8 mouse cellular contexts compared by ENCODE assay signal in the genomic region with DNA sequence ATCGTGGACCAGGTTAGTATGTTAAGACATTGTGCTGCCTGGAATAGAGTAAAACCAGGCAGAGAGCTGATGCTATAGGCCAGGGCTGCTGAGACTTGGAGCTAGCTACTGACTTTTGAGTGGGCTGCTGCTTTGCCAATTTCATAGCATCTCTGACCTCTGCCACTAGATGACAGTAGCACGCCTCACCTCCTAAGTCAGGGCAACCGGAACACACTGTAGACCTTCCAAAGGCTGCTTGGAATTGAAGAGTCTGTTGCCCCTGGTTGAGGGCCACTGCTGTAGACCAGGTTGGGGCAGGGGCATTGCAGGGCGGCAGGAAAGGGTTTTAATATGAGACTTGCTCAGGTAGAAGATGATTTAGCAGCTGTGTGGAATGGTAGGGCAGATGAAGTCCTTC. TPM values are rescaled to one million over a fixed set of nuclear protein-coding genes. Genes with fewer than 3 reads are reported as not detected.
DNase-seq lines count a peak whose midpoint lies in the region; ATAC-seq and TF ChIP-seq lines count a peak whose summit lies in the region.

No protein-coding gene starts in this region.

- no peak overlapping the region for H3K4me2 ChIP-seq in lung, postnatal 0 days (replicated peaks; ENCODE audit: low read depth, low read length)

- ATAC-seq in lung, postnatal 0 days: no peak
- no peak for ATAC-seq in CD4-positive, CD25-positive, alpha-beta regulatory T cell, adult 4 months

- H3K27me3 ChIP-seq in lung, postnatal 0 days (replicated peaks; ENCODE audit: insufficient read depth, low read length): no peaks in the 10 kb centered on the region

- 93% methylated on average over 4 of the region's 4 CpGs for WGBS in lung, postnatal 0 days

- no peaks in the 10 kb centered on the region for H3K4me1 ChIP-seq in lung, postnatal 0 days (ENCODE audit: insufficient read depth, low read depth, low read length)

- peak; percentile 65 for TF ChIP-seq CTCF in lung, postnatal 0 days (IDR thresholded peaks at IDR 0.05)

- peak; percentile 15 for DNase-seq in gastrocnemius, postnatal 25 days
- no peak for DNase-seq in gastrocnemius, postnatal 36 days
- DNase-seq in lung, postnatal 0 days (ENCODE audit: low spot score): no peak
- no peak for DNase-seq in lung, postnatal 14 days
- DNase-seq in heart, postnatal 14 days: peak; percentile 25 to 40
- DNase-seq in thymus, postnatal 14 days: peak; percentile 64
- DNase-seq in natural killer cell, adult 2 months (ENCODE audit: low spot score in 2 of 2): no peak

- H3K4me3 ChIP-seq in lung, postnatal 0 days (ENCODE audit: low read depth, low read length): no peak overlapping the region

- intact Hi-C loops in gastrocnemius, postnatal 36 days (cut with DNase I): loop anchor here (5.0 kb wide), 1 partner anchor 258 kb away; no protein-coding TSS in a partner anchor
- intact Hi-C loops in heart, postnatal 14 days (cut with DNase I): loop anchor here (5.0 kb wide), 1 partner anchor 68 kb away; no protein-coding TSS in a partner anchor

- no peak overlapping the region for H3K27ac ChIP-seq in lung, postnatal 0 days (ENCODE audit: low read length)

- no peak for TF ChIP-seq EP300 in lung, postnatal 0 days (IDR thresholded peaks at IDR 0.05)

- H3K9ac ChIP-seq in lung, postnatal 0 days (replicated peaks; ENCODE audit: low read depth): no peak overlapping the region

- H3K36me3 ChIP-seq in lung, postnatal 0 days (ENCODE audit: insufficient read depth, low read length): peaks cover 13% of the 10 kb centered on the region; the same call in 1 of the 2 replicates

- H3K9me3 ChIP-seq in lung, postnatal 0 days (ENCODE audit: low read length): no peaks in the 10 kb centered on the region

RNA-seq across cellular contexts. Expression of gene Prep, which starts 47.5 kb away (rescaled TPM):
- 1 to 10 TPM; 7.0 to 7.3 TPM for total RNA-seq in gastrocnemius, postnatal 25 days (2021)
- 1 to 10 TPM; 6.3 to 7.2 TPM for total RNA-seq in gastrocnemius, postnatal 36 days (2021)
- 20.1 and 22.6 TPM in 2 replicates for polyA plus RNA-seq in lung, postnatal 0 days (2015; fragmentation: Nextera tagmentation; extraction: Ambion mirVana)
- total RNA-seq in heart, postnatal 14 days (2021): 10 to 100 TPM; 16.3 to 17.6 TPM
- polyA plus RNA-seq in CD4-positive, CD25-positive, alpha-beta regulatory T cell, adult 4 months (2017; shearing (Covaris generic)): 1 to 10 TPM; 2.5 to 3.4 TPM

Comparison
In these comparisons a context has a peak if more than half of its experiments do, and no peak if none do; other contexts are left out.
1. DNase-seq: peak in gastrocnemius, postnatal 25 days (single experiment), heart, postnatal 14 days (2 of 2) and thymus, postnatal 14 days (single experiment); none in gastrocnemius, postnatal 36 days (0 of 2), lung, postnatal 0 days (single experiment), lung, postnatal 14 days (single experiment) and natural killer cell, adult 2 months (0 of 2).